Mouse (Mus musculus) heart, embryonic 14.5 days (tissue): Measurements from ENCODE around the gene Tmem245. TPM values are rescaled to one million over a fixed set of nuclear protein-coding genes. Genes with fewer than 3 reads are reported as not detected.
A peak's percentile ranks its signal among the peaks of the same experiment; 100 is the strongest.

Experiments
- ATAC-seq: fragments of 200-750 bp; cut with Nextera tagmentation; 2 replicates; pipeline ENCODE4 v1.8.0; 2017; ENCODE audit warnings: low read depth, moderate TSS enrichment; ENCODE audit not compliant: insufficient number of reproducible peaks, insufficient read depth, low FRiP score
- H3K27ac ChIP-seq, 2 experiments: fragments of 200-500 bp in 1 of 2; fragments of 300-500 bp in 1 of 2; sonication (generic) in 1 of 2; replicated peaks in 1 of 2; 2 replicates each; pipeline ENCODE4 v1.5.1; 2012 to 2014; ENCODE audit warnings: low read depth in 2 of 2, low read length in 2 of 2, control low read depth in 1 of 2, mild to moderate bottlenecking in 1 of 2, mixed read lengths in 1 of 2; ENCODE audit not compliant: control insufficient read depth in 1 of 2, insufficient read depth in 1 of 2
- H3K27me3 ChIP-seq: fragments of 300-500 bp; sonication (generic); 2 replicates; pipeline ENCODE4 v1.6.1; 2014; ENCODE audit warnings: mild to moderate bottlenecking, low read length, control low read depth; ENCODE audit not compliant: control insufficient read depth, insufficient read depth
- H3K36me3 ChIP-seq: fragments of 300-500 bp; sonication (generic); 2 replicates; pipeline ENCODE4 v1.6.1; 2014; ENCODE audit warnings: mild to moderate bottlenecking, control low read depth, low read length, mixed read lengths; ENCODE audit not compliant: control insufficient read depth, insufficient read depth
- H3K4me1 ChIP-seq, 2 experiments: fragments of 200-500 bp in 1 of 2; fragments of 300-500 bp in 1 of 2; sonication (generic) in 1 of 2; 2 replicates each; pipeline ENCODE4 v1.6.1; 2012 to 2014; ENCODE audit warnings: low read length in 2 of 2, control low read depth in 1 of 2, mixed read lengths in 1 of 2; ENCODE audit not compliant: control insufficient read depth in 2 of 2, insufficient read depth in 2 of 2
- H3K4me2 ChIP-seq: fragments of 300-500 bp; sonication (generic); 2 replicates; pipeline ENCODE4 v1.6.1; 2014; ENCODE audit warnings: mild to moderate bottlenecking, low read length
- H3K4me3 ChIP-seq, 2 experiments: fragments of 200-500 bp in 1 of 2; fragments of 300-500 bp in 1 of 2; sonication (generic) in 1 of 2; 2 replicates each; pipeline ENCODE4 v1.5.1; 2012 to 2014; ENCODE audit warnings: low read length in 2 of 2, mild to moderate bottlenecking in 2 of 2, control low read depth in 1 of 2, low read depth in 1 of 2, moderate library complexity in 1 of 2; ENCODE audit not compliant: control insufficient read depth in 1 of 2, insufficient read depth in 1 of 2
- H3K9ac ChIP-seq: fragments of 300-500 bp; sonication (generic); 2 replicates; pipeline ENCODE4 v1.6.1; 2014; ENCODE audit warnings: mild to moderate bottlenecking, low read length
- H3K9me3 ChIP-seq: fragments of 300-500 bp; sonication (generic); 2 replicates; pipeline ENCODE4 v1.6.1; 2016; ENCODE audit warnings: low read length, control low read depth; ENCODE audit not compliant: control insufficient read depth
- WGBS: fragments of 180-500 bp; shearing (Covaris S2); extraction: QIAGEN DNeasy Blood & Tissue Kit; methylation state at CpG from one replicate; pipeline ENCODE4 v1.1.7; 2014; 5-methylcytosine and 5-hydroxymethylcytosine counted together
- polyA plus RNA-seq: library from polyadenylated mRNA; unstranded; fragments of >200 nt; fragmentation: Nextera tagmentation; extraction: Ambion mirVana; gene quantifications from 2 replicates; pipeline ENCODE4 v1.2.1, GENCODE M21; 2014

The Tmem245 gene
- 21.6 and 22.7 TPM in 2 replicates for polyA plus RNA-seq

- no peaks in the 10 kb centered on the region for H3K27me3 ChIP-seq
- no peaks in the 10 kb centered on the region for H3K9me3 ChIP-seq
- H3K4me3 ChIP-seq = peak within 1 kb of the TSS; percentile 72 to 89
- peak within 1 kb of the TSS; percentile 60 to 88 for H3K27ac ChIP-seq
- peaks cover 21 to 37% of the 10 kb centered on the region in 2 experiments for H3K4me1 ChIP-seq
- H3K4me2 ChIP-seq = peak within 1 kb of the TSS; percentile 72
- H3K36me3 ChIP-seq = no peaks in the 10 kb centered on the region
- peak within 1 kb of the TSS; percentile 93 for H3K9ac ChIP-seq
- WGBS = under 1% methylated on average over 106 of the region's 107 CpGs
- ATAC-seq = peak; percentile 93
These were observed at the start of gene Tmem245 for GRCm38 (mm10) chr4:56946641-56947640. TSS of gene Tmem245 (minus strand) at chr4:56947437.

GRCm38 (mm10) chr4:56993331-56993730 is 46.1 kb upstream of the Tmem245 start:
- peaks cover 41% of the 10 kb centered on the region for H3K27me3 ChIP-seq

DNA sequence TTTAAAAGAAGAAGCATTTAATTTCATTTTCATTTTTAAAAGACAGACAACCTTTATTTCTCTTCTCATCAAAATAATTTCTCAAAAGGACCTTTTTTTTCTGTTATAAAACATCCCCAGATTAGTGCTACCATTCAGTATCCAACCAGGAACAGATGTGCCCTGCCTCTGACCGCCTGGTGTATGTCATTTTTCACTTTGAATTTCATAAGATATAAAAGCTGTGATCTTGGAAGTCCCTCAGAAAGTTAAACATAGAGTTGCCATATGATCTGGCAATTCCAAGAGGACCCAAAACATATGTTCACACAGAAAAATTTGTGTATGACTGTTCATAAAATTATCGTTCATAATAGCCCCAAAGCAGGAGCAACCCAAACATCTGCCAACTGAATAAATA is 44.7 kb upstream of the Tmem245 start:
- Histone ChIP-seq H3K4me2 (no peak overlapping the region), H3K27me3 (peaks cover 43% of the 10 kb centered on the region), H3K9me3 (peaks cover 10% of the 10 kb centered on the region), H3K4me1 (peaks cover 4 to 5% of the 10 kb centered on the region in 2 experiments; a peak in 1 of 4 replicates), H3K36me3 (no peaks in the 10 kb centered on the region), H3K27ac (no peak overlapping the region), H3K9ac (no peak overlapping the region), H3K4me3 (no peak overlapping the region)
- 60% methylated on average over 2 of the region's 2 CpGs for WGBS
- ATAC-seq = no peak

More at GRCm38 (mm10) chr4:56993331-56993730, 46.1 kb upstream of the Tmem245 start:
- WGBS = 70% methylated on average over 7 of the region's 7 CpGs
- Histone ChIP-seq H3K4me1 (peaks cover 4 to 5% of the 10 kb centered on the region in 2 experiments; a peak in 1 of 4 replicates), H3K36me3 (no peaks in the 10 kb centered on the region), H3K9me3 (peaks cover 7% of the 10 kb centered on the region), H3K9ac (no peak overlapping the region), H3K4me2 (no peak overlapping the region), H3K4me3 (no peak overlapping the region), H3K27ac (no peak overlapping the region)
- no peak for ATAC-seq

GRCm38 (mm10) chr4:56990215-56990584 is 43.0 kb upstream of the Tmem245 start, which contains the start of gene Frrs1l:
TSS of gene Frrs1l (minus strand) at chr4:56990391.
- H3K27ac ChIP-seq = no peak within 1 kb of the TSS
- H3K36me3 ChIP-seq = no peaks in the 10 kb centered on the region
- H3K4me2 ChIP-seq = peak within 1 kb of the TSS; percentile 98
- peaks cover 6% of the 10 kb centered on the region for H3K9me3 ChIP-seq
- ATAC-seq = no peak
- H3K4me3 ChIP-seq = peak within 1 kb of the TSS; percentile 61 to 66
- H3K27me3 ChIP-seq = peaks cover 43% of the 10 kb centered on the region
- under 1% methylated on average over 44 of the region's 44 CpGs for WGBS
- peaks cover 4 to 5% of the 10 kb centered on the region in 2 experiments; a peak in 1 of 4 replicates for H3K4me1 ChIP-seq
- peak within 1 kb of the TSS; percentile 71 for H3K9ac ChIP-seq

GRCm38 (mm10) chr4:56989431-56990214 is 42.4 kb upstream of the Tmem245 start:
- Histone ChIP-seq H3K4me1 (peaks cover 4 to 5% of the 10 kb centered on the region in 2 experiments; a peak in 1 of 4 replicates), H3K27ac (no peak overlapping the region), H3K9ac (peak overlapping the region; percentile 71), H3K4me2 (peak overlapping the region; percentile 98), H3K36me3 (no peaks in the 10 kb centered on the region), H3K9me3 (peaks cover 6% of the 10 kb centered on the region), H3K4me3 (peak overlapping the region; percentile 61 to 66), H3K27me3 (peaks cover 43% of the 10 kb centered on the region)
- WGBS = 3% methylated on average over 44 of the region's 45 CpGs
- ATAC-seq = no peak

- Histone ChIP-seq H3K4me3 (no peak overlapping the region), H3K9me3 (no peaks in the 10 kb centered on the region), H3K4me2 (no peak overlapping the region), H3K27me3 (no peaks in the 10 kb centered on the region), H3K36me3 (no peaks in the 10 kb centered on the region), H3K4me1 (peaks cover 0 to 3% of the 10 kb centered on the region in 2 experiments; a peak in 1 of 4 replicates), H3K9ac (no peak overlapping the region), H3K27ac (no peak overlapping the region)
- no peak for ATAC-seq
- whole genome bisulfite sequencing = 46% methylated on average over 7 of the region's 7 CpGs
These were observed 18.4 kb upstream of the Tmem245 start for GRCm38 (mm10) chr4:56965586-56966179.

- Histone ChIP-seq H3K4me3 (no peak overlapping the region), H3K27ac (no peak overlapping the region), H3K9me3 (no peaks in the 10 kb centered on the region), H3K4me2 (no peak overlapping the region), H3K36me3 (no peaks in the 10 kb centered on the region), H3K4me1 (peaks cover 0 to 3% of the 10 kb centered on the region in 2 experiments; a peak in 1 of 4 replicates), H3K27me3 (no peaks in the 10 kb centered on the region), H3K9ac (no peak overlapping the region)
- no peak for ATAC-seq
- 83% methylated on average over 6 of the region's 6 CpGs for WGBS
These were observed 16.4 kb upstream of the Tmem245 start for GRCm38 (mm10) chr4:56963687-56964086.
